Mouse (Mus musculus) liver, embryonic 11.5 days (tissue): ENCODE measurements at regions not wholly inside any gene's neighbourhood (a gene's known extent, or its start where the extent isn't known, plus 50 kb on each side); places are given as distances from the start of the nearest gene placed in this dataset.

Experiments
- ATAC-seq: fragments of 200-750 bp; cut with Nextera tagmentation; replicated peaks from 2 replicates; pipeline ENCODE4 v1.8.0; 2017; ENCODE audit warnings: moderate number of reproducible peaks, mild to moderate bottlenecking, moderate TSS enrichment, moderate library complexity; ENCODE audit not compliant: low FRiP score
- DNase-seq: peaks from one replicate; pipeline ENCODE4 v3.0.0-alpha.2; 2017; ENCODE audit warnings: low spot score
- H3K27ac ChIP-seq: fragments of 300-500 bp; sonication (generic); 2 replicates; pipeline ENCODE4 v1.5.1; 2014; ENCODE audit warnings: mild to moderate bottlenecking, low read depth, low read length, control low read depth
- H3K27me3 ChIP-seq: fragments of 300-500 bp; sonication (generic); replicated peaks from 2 replicates; pipeline ENCODE4 v1.6.1; 2014; ENCODE audit warnings: low read length, mixed read lengths; ENCODE audit not compliant: control insufficient read depth, insufficient read depth
- H3K36me3 ChIP-seq: fragments of 300-500 bp; sonication (generic); 2 replicates; pipeline ENCODE4 v1.6.1; 2014; ENCODE audit warnings: mild to moderate bottlenecking, low read length, moderate library complexity, mixed read lengths; ENCODE audit not compliant: control insufficient read depth, insufficient read depth
- H3K4me1 ChIP-seq: fragments of 300-500 bp; sonication (generic); replicated peaks from 2 replicates; pipeline ENCODE4 v1.6.1; 2014; ENCODE audit warnings: low read length, mixed read lengths; ENCODE audit not compliant: control insufficient read depth, insufficient read depth
- H3K4me2 ChIP-seq: fragments of 300-500 bp; sonication (generic); 2 replicates; pipeline ENCODE4 v1.6.1; 2014; ENCODE audit warnings: mild to moderate bottlenecking, control low read depth, moderate library complexity
- H3K4me3 ChIP-seq: fragments of 300-500 bp; sonication (generic); 2 replicates; pipeline ENCODE4 v1.5.1; 2014; ENCODE audit warnings: low read depth, low read length, control low read depth
- H3K9ac ChIP-seq: fragments of 300-500 bp; sonication (generic); 2 replicates; pipeline ENCODE4 v1.6.1; 2014; ENCODE audit warnings: low read depth, low read length, control low read depth
- H3K9me3 ChIP-seq: fragments of 300-500 bp; sonication (generic); 2 replicates; pipeline ENCODE4 v1.6.1; 2016; ENCODE audit warnings: low read length, inconsistent platforms, mixed read lengths; ENCODE audit not compliant: control insufficient read depth
- WGBS: fragments of 180-500 bp; shearing (Covaris S2); extraction: QIAGEN DNeasy Blood & Tissue Kit; methylation state at CpG from one replicate; pipeline ENCODE4 v1.1.7; 2014; 5-methylcytosine and 5-hydroxymethylcytosine counted together

DNA sequence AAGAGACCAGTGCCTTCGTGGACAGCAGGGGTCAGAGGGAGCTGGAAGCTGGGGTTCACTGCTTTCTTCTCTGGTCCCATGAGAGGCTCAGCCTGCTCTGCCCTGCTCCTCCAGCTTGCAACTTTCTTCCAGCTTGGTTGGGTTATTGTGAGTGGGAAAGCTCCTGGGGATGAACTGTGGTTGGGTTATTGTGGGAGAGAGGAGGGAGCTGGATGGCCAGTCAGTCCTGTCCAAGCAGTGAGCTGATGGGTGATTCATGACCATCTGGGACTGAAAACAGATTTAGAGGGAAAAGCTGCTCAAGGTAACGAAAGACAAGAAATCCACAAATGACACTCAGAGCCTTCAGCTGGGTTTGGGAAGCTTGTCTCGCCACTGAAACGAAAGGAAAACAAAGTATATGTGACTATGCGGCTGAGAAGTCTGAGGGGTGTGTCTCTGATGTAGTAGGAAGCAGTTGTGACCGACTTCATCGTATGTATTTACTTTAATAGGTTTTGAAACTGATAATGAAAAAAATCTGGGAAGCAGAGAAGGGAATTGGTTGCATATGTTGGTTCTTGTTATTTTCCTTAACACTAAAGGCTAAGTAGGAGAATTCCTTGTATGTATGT is 365.1 kb downstream of the Cog6 start:
- H3K27me3 ChIP-seq, result no peaks in the 10 kb centered on the region
- no peak for ATAC-seq
- 59% methylated on average over 7 of the region's 7 CpGs for WGBS

DNA sequence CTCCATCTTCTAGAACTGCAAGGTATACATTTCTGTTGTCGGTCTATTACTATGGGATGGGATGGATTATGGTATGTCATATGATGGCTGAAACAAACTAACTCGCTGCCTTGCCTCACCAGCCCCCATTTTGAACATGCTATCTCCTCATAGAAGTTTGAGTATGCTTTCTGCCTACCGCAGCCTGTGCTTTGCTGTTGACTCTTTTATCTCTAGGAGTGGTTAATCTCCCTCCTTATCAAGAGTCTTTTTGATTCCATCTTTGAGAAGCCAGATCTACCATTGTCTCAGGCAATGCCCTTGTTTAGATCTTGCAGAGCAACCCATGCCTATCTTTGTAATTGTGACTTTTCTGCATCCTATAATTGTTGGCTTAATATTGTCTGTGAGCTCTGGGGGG is 367.0 kb downstream of the Cog6 start:
- whole genome bisulfite sequencing, result 83% methylated on average over 3 of the region's 3 CpGs
- Histone ChIP-seq H3K9me3 (no peaks in the 10 kb centered on the region), H3K9ac (no peak overlapping the region), H3K4me3 (no peak overlapping the region), H3K27ac (no peak overlapping the region), H3K4me2 (no peak overlapping the region), H3K27me3 (no peaks in the 10 kb centered on the region), H3K4me1 (no peaks in the 10 kb centered on the region), H3K36me3 (no peaks in the 10 kb centered on the region)
- DNase-seq (no peak), ATAC-seq (no peak)

More for the DNA sequence above, 365.1 kb downstream of the Cog6 start:
- Histone ChIP-seq H3K4me3 (no peak overlapping the region), H3K4me2 (no peak overlapping the region), H3K36me3 (no peaks in the 10 kb centered on the region), H3K4me1 (no peaks in the 10 kb centered on the region), H3K27ac (no peak overlapping the region), H3K9me3 (no peaks in the 10 kb centered on the region), H3K9ac (no peak overlapping the region)
- DNase-seq, result no peak

DNA sequence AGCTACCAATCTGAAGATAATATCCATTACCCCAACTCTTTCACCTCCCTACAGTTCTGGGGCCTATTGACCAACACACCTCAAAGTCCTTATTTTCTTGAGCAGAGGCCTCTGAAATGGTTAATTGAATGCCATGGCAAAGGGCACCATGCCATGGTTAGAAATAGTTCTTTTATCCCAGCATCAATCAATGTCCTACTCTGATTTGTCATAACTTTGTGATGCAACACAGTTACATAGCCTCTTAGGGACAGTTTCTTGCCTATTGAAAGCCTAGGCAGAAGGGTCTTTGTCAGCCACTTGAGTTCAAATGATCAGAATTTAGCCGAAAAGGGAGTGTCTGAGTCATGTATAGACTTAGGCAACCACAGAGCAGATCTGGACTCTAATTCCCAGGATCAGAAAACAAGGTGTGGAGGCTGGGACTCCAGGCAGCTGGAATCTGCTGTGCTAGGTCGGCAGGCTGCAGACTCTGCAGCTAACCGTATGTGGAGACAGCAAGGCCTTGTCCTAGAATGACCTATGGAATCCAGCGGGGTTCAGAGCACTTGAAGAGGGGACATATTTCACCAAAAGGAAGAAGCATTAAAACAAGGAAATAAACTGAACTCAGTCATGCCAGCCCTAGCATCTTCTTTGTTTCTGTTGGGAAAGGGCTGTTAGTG is 368.1 kb downstream of the Cog6 start:
- Histone ChIP-seq H3K36me3 (no peaks in the 10 kb centered on the region), H3K9me3 (no peaks in the 10 kb centered on the region), H3K27ac (no peak overlapping the region), H3K27me3 (no peaks in the 10 kb centered on the region), H3K4me3 (no peak overlapping the region), H3K4me2 (no peak overlapping the region), H3K9ac (no peak overlapping the region), H3K4me1 (no peaks in the 10 kb centered on the region)
- WGBS, result 79% methylated on average over 4 of the region's 4 CpGs
- no peak for ATAC-seq
- DNase-seq, result no peak

DNA sequence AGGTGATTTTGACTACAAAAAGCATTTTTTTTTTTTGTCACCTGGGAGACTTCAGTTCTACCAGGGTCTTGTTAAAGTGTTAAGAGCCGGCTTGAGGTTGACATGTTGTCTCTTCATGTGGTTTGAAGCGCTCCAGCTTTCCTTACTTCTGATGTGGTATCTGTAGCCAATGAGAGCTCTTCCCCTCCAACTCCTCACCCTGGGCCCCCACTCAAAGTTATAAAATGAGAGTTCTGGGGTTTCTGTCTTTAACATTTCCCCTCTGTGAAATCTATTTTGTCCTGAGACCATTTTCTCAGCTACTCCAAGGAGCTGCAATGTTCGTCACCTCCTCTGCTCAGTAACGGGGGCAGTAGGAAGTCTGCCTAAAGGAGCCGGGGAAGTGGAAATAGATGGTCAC is 369.1 kb downstream of the Cog6 start:
- Histone ChIP-seq H3K4me2 (no peak overlapping the region), H3K27me3 (no peaks in the 10 kb centered on the region), H3K4me3 (no peak overlapping the region), H3K9ac (no peak overlapping the region), H3K4me1 (no peaks in the 10 kb centered on the region), H3K27ac (no peak overlapping the region), H3K9me3 (no peaks in the 10 kb centered on the region), H3K36me3 (no peaks in the 10 kb centered on the region)
- 88% methylated on average over 5 of the region's 5 CpGs for WGBS
- no peak for ATAC-seq
- DNase-seq, result no peak

DNA sequence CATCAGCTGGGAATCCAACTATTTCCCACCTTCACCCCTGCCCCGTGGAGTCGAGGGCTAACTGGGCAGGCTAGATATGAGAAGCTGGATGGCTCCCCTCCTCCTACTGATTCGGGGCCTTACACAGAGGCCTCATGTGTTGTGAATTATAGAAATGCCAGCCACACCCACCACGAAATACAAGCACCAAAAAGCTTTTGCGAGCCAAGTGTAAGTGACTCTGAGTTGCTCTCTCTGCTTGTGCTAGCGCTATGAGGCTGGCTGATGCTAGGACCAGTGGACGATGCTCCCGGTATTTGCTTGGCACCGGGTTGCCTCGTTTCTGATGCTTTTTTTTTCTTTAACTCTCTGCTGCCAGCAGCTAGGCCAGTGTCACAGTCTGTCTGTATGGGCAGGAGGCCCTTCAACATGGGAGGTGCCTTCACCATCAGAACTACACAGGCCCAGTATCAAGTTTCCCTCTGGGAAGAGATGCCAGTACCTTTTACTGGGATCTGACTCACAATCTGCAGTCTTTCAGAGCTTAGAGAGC is 369.8 kb downstream of the Cog6 start:
- H3K27ac ChIP-seq, result no peak overlapping the region
- no peak overlapping the region for H3K4me3 ChIP-seq
- WGBS, result 77% methylated on average over 10 of the region's 10 CpGs
- no peak for ATAC-seq
- H3K4me1 ChIP-seq, result no peaks in the 10 kb centered on the region
- DNase-seq, result no peak
- no peaks in the 10 kb centered on the region for H3K9me3 ChIP-seq
- no peaks in the 10 kb centered on the region for H3K27me3 ChIP-seq
- H3K4me2 ChIP-seq, result no peak overlapping the region
- no peaks in the 10 kb centered on the region for H3K36me3 ChIP-seq
- H3K9ac ChIP-seq, result no peak overlapping the region

DNA sequence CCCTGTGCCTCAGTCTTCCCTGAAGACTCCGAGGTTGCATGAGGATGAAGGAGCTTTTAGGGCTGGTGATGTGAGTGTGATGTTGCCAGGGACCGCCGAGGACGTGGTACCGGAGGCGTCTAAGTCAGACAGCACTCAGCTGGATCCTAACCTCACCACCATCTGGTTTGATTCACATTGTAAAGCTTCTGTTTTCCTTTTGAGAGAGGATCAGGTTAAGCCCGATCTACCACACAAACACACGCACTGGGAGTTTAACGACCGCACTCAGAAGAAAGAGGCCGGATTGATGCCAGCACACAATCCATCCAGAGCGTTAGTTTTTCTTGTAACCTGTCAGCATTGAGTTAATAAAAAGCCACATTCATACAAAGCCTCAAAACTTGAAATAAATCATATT is 371.9 kb downstream of the Cog6 start:
- ATAC-seq (no peak), DNase-seq (no peak)
- Histone ChIP-seq H3K9me3 (no peaks in the 10 kb centered on the region), H3K4me1 (peaks cover 10% of the 10 kb centered on the region; the same call in 1 of the 2 replicates), H3K36me3 (no peaks in the 10 kb centered on the region), H3K27me3 (no peaks in the 10 kb centered on the region), H3K27ac (no peak overlapping the region), H3K9ac (no peak overlapping the region), H3K4me2 (no peak overlapping the region), H3K4me3 (no peak overlapping the region)
- 81% methylated on average over 12 of the region's 12 CpGs for WGBS

DNA sequence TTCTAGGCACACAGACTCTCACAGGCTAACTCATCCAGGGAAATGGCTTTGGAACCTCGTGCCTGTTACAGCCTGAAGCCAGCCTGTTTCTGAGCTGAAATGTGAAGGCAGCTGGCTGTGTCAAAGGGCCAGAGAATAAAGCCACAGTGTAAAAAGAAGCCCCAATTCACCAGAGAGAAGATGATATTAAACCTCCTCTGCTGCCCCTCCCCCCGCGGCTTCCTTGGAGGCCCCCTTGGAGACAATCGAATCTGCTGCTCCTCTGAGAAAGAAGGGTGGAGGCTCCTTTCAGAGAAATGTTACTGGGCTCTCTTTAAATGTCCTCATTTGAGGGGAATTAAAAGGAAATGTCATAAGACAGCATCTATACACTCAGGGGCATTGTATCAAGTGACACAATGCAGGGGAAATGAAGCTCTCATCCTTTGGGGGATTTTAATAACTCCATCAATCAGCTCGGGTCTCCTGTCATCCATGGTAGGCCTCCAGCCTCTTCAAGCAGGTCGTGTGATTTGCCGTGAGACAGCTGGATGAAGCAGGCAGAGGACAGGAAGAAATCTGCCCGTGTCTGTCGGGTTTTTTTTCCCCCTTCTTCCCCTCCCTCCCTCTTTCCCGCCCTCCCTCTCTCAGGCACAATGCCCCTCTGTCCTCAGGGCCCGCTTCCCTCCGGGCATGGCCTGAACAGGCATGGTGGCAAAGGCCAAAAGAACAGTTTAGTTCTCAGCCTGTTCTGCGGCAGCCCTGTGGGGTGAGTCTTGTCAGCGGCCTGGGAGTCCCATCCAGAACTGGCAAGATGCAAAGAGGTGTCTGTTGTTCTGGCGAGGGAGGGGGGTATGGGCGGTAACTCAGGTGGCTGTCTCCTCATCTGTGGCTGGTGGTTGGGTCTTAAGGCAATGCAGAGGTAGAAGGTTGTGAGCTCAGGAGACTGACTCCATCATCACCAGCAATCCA is 372.6 kb downstream of the Cog6 start:
- no peak overlapping the region for H3K4me3 ChIP-seq
- no peaks in the 10 kb centered on the region for H3K27me3 ChIP-seq
- no peak overlapping the region for H3K27ac ChIP-seq
- H3K36me3 ChIP-seq, result no peaks in the 10 kb centered on the region
- H3K4me2 ChIP-seq, result no peak overlapping the region
- H3K4me1 ChIP-seq, result peaks cover 10% of the 10 kb centered on the region; the same call in 1 of the 2 replicates
- DNase-seq (no peak), ATAC-seq (no peak)
- no peaks in the 10 kb centered on the region for H3K9me3 ChIP-seq
- 44% methylated on average over 16 of the region's 16 CpGs for WGBS
- H3K9ac ChIP-seq, result no peak overlapping the region

DNA sequence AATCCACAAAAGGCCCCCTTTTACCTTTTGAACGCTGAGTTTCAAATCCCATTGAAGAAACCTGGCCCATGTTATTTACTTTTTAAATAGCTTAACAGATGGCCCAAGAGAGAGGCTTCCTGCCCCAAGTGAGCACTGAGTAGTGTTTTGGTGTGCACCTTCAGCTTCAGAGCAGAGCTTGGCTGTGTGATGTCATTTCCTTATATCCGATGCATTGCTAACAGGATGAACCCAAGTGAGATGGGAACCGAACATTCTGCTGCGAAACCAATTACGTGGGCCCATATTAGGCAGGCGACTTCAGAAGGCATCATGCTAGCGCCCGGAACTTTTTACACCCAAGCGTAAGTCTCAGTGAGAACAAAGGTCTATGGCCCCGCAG is 373.2 kb downstream of the Cog6 start:
- no peak for ATAC-seq
- H3K4me3 ChIP-seq, result no peak overlapping the region
- 79% methylated on average over 10 of the region's 10 CpGs for WGBS
- no peaks in the 10 kb centered on the region for H3K27me3 ChIP-seq
- no peak overlapping the region for H3K27ac ChIP-seq
- no peaks in the 10 kb centered on the region for H3K9me3 ChIP-seq
- H3K36me3 ChIP-seq, result no peaks in the 10 kb centered on the region
- no peak for DNase-seq
- no peak overlapping the region for H3K4me2 ChIP-seq
- H3K4me1 ChIP-seq, result peaks cover 10% of the 10 kb centered on the region; the same call in 1 of the 2 replicates
- no peak overlapping the region for H3K9ac ChIP-seq
